Mouse (Mus musculus) urinary bladder, adult 2 months (tissue): ENCODE results near the gene Mef2c. TPM values are rescaled to one million over a fixed set of nuclear protein-coding genes. Genes with fewer than 3 reads are reported as not detected.

Source experiments
- DNase-seq: peaks from one replicate; pipeline ENCODE4 v3.0.0; 2022; ENCODE audit warnings: low spot score
- polyA plus RNA-seq: library from polyadenylated mRNA; depleted of rRNA; stranded (reverse); fragments of >200 nt; gene quantifications from 2 replicates; pipeline ENCODE4 v1.2.3, GENCODE M21; 2012

The Mef2c gene
- polyA plus RNA-seq, 1 experiment, result 12.2 TPM

DNA sequence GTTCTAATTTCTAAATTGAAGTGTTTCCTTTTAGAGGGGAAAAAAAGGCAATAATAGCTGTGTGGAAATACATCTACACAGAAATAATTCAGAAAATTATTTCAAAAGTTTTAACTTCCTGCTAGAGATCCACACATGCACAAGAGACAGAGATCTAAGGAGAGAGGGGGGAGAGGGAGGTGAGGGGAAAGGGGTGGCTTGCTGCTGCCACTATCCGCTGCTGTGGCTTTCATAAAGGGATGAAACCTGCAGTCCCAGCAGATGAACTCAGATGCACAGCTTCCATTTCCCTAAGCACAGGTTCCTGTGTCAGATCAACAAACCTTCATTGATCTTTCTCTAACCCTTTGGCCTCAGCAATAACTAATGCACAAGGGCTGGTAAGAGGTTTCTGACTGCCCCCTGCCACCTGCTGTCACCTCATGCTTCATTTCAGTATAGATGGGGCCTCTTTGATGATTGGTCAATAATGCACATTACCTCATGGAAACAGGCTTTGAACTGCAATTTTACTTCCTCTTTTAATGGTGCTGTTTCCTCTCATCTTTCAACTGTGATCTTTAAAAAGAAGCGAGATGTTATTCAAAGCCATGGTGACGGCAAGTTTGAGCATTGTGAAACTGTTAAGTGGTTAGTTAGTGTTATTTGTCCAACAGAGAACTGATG lies 105.2 kb downstream of the Mef2c start:
- no peak for DNase-seq

DNA sequence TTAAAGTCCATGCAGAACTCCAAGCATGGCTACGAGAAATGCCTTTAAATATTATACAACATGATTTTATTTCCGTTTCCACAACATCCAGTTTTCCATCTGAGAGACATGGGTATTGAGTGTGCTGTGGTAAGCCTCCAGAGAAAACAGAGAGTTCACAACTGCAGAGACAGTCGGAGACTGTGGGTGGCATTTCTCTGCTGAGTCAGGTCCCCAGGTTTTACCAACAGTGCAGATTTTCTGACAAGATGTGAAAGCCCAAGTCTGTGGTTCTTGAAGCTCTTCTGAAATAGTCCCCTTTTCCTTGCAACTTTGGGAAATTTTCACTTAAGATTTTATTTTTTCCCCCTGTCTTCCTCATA lies 105.7 kb downstream of the Mef2c start:
- DNase-seq, result no peak

DNA sequence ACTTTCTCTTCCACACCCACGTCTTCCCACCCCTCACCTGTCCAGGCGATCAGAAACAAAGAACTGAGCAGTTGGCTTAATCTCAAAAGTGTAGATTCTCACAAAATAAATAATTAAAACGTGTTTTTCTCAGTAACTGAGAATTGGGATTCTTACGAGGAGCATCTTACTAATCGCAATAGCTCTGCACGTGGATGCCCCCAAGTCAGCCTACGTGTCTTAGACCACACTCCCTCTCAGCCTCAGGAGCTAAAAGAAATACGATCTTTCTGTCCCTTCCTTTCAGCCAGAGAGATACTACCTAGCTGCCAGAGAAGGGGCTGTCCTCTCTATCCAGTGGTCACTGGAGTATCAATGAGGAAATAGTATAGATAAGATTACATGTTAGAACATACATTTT lies 106.3 kb downstream of the Mef2c start:
- no peak for DNase-seq

DNA sequence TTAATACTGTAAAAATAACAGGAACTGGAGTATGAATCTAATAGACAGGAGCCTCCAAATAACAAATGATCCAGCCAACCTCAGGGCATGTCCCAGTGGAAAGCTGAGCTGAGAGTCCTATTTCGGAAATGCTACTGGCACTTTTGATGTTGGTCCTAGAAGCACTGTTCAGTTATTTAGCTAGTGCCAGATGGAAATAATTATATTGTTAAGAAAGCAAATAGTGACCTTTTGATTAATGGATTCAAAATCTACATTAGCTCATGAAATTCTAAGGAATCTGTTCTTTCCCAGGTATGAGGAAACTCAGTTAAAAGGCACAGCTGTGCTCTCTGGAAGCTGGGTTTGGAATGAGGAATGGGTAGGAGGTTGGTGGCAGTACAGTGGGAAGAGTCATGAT lies 108.4 kb downstream of the Mef2c start:
- DNase-seq, result no peak

DNA sequence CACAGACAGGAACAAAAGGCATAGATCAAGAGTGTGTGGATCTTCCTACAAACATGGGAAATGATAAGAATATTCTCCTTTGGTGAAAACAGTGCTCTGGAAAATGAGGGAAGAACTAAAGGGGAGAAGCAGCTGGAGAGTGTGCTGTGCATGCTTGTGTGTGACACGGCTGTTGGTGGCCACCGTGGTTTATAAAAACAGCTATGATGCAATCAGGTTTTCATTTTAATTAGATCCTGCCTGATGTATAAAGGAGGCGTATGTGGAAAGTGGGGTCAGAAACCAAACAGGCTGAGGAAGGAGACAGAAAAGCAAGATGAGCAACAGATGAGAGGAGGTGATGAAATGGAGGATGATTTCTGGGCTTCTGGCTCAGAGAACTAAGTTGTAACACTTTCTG lies 112.0 kb downstream of the Mef2c start:
- DNase-seq, result no peak

DNA sequence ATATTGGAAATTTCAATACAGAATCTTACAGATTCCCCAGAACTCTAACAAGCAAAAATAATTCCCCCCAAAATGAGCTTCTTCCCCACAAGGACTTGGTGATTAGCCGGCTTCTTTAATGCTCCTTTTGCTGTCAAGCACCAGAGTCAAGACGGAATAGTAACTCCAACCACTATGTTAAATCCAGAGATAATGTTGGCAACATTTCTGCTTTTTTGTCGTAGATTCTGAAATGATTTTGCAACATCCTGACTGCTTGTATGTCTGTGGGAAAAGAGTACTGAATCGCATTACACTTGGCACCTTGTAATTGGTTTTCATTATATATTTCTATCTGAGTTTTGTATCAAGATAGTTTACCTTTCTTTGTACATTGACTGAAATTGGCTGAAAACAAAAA lies 120.8 kb downstream of the Mef2c start:
- no peak for DNase-seq

DNA sequence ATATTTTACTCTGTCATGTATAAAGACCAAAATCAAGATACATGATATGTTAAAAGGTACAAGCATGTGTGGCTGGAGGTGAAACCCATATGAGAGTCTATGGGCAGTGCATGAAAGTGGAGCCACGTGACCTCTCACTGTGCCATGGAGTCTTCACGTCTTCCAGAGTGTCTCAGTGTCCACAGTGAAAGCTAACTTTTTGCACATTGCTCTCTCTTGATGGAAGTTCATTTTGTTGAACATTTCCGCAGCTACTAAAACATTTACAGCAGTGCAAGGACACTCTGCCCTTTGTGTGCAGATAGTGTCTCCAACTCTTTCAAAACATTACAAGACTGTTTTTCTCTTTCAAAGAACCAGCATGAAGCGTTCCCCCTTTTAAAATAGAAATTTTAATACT lies 123.6 kb downstream of the Mef2c start:
- DNase-seq, result no peak

DNA sequence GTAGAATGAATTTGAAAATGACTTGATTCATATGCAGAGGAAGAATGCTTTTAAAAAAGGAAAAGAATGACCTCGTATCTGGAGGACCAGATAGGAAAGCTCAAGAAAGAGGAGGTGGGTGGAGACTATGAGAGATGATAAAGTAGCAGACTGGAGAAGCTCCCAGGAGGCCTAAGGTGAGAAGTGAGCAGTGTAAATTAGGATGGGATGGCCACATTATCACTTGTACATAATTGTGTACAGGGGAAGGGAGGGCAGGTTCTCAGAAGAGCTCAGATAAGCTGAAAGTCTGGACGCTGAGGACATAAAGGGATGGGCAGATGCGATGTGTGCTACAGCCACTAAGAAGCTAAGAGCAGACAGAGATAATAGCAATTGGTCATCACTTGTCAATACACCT lies 124.3 kb downstream of the Mef2c start:
- DNase-seq, result no peak

DNA sequence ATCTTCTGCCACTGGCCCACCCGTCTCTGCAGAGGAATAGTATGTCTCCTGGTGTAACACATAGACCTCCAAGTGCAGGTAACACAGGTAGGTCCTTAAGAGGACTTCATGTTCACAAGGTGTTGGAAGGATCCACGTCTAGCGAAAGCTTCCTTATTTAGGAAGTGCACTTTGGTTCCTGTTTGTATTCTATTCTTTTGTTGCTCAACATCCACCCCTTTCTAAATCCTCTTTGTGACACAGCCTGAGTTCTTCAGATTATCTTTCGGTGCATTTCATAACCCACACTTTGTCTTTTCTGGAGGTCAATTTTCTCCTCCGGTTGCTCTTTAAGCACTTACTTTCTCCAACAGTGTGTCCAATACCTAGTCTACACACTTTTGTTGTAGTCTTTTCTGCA lies 129.3 kb downstream of the Mef2c start:
- no peak for DNase-seq

DNA sequence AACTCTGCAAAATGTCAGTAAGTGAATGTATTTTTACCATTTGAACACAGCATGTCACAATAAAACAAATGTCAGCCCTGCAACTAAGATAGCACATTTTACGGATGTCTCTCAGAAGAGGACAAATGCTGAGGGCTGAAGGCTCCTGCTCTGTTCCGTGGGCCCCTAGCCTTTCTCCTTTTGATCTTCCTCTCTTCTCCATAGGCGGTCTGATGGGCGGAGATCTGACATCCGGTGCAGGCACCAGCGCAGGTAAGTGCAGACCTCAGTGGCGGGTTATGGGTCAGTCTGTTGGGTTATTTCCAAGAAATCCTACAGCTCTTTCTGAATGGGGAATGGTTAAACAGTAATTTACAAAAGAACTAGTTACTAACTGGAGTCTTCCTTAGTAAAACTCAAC lies 131.4 kb downstream of the Mef2c start:
- DNase-seq, result no peak

DNA sequence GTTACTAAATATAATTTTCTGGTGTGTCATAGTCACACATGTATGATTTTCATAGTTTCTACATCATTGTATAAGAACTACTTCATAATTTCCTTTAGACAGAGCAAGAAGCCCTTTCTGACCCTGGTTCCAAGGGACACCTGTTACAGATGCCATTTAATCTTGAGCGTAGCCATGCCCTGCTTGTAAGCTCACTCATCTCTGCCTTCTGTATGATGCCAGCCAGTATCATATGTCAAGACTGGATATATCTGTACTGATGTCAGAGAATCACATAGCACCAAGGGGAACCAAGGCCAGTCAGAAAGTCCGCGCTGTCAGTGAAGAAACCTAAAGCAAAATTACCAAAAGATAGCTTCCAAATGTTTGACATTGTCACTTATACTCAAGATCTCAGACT lies 133.8 kb downstream of the Mef2c start:
- no peak for DNase-seq

DNA sequence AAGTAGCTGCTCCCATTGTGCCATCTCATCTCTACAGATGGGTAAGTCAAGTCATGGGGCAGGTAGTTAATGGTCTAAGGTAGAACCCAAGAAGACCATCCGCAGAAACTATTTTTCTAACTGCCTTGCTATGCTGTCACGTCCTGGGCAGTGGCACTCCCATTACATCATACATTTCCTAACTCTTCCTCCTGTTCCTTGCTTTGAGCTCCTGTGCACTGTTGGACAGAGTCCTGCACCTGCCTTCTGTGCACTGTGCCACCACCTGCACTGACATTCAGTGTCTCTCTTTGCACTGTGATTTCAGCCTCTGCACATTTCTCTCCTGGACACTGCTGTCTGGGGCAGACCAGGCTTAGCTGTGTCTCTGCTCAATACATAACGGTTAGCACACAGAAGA lies 134.9 kb downstream of the Mef2c start:
- DNase-seq, result no peak

DNA sequence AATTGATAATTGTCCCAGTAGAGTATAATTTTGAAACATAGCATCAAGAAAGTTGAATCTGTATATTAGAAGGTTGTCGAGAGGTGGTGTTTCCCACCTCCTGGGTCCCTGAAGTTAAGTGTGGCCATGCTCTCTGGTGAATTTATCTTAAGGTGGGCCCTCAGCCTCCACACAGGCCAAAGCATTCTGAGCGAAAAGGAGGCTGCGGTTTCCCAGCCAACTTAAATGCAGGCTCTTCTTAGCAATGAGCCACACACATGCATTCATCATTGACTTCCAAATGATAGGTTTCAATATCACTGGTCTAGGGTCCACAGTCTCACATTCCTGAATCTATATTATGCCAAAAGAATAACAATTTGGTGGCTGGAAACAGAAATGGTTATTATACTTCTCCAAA lies 145.2 kb downstream of the Mef2c start:
- DNase-seq, result no peak

DNA sequence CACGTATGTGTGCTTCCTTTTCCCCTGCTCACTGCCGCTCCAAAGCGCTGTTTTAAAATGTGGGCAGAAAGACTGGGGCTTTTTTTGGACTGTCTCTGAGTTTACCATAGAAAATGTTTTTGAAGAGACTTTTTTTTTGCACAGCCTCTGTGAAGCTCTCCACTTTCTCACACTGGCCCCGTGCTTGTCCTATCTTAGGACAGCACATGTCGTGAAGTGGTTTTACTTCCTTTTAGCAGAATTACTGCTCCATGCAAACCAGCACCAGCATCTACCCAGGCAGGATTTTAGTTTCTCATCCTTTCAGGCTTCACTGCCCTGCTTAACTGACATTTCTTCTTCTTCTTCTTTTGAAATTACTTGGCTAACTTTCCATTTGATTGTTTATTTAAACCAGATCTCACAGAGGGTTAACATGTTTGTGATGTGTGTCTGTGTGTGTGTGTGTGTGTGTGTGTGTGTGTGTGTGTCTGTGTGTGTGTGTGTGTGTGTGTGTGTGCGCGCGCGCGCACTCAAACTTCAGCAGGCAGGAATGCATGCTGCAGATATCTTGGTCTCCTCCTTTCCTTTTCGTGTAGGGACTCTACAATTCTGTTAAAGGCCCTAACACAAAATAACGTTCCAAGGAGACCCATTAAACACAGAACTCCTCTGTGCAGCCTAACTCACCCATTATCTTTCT lies 146.1 kb downstream of the Mef2c start:
- DNase-seq, result no peak

DNA sequence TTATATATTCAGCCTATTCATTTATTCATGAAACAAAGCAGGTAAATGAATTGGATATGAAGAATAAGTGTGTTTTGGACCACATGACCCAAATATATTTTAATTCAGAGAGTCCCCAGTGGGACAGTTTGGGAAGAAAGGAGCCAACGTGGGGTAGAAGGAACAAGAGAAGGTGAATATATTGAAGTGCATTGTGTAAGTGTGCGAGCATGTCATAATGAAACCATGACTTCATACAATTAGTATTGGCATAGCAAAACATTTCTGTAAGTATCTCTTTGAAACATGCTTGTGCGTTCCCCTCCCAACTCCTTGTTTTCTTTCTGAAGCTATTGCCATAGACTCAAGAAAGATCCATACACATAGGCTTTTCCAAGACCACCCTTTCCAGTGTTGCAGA lies 147.0 kb downstream of the Mef2c start:
- no peak for DNase-seq

DNA sequence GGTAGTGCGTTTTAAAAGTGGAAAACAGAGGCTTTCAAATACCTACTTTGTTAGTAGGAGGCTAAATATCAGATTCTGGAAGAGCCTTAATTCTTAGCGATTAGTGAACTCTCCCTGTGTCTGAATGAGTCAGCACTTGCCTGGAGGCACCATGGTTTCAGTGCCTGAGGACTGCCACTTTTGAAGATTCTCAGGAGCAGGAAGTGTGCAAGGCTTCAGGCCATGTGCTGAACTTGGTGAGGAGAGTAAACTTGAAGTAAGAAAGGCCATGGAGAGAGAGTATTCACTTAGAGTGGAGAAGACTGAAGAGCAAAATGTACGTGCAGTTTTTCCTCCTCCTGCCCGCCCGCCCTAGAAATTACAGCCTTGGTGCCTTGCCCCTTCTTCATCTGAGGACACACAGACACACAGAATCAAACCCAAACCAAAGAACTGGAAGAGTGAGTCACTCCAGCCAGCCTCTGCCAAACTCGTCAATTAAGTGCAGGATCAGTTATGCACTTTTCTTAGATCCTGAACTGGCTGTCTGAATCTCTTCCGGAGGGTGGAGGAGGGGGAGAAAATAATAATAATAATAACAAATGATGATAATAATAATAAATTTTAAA lies 148.2 kb downstream of the Mef2c start:
- DNase-seq, result no peak

DNA sequence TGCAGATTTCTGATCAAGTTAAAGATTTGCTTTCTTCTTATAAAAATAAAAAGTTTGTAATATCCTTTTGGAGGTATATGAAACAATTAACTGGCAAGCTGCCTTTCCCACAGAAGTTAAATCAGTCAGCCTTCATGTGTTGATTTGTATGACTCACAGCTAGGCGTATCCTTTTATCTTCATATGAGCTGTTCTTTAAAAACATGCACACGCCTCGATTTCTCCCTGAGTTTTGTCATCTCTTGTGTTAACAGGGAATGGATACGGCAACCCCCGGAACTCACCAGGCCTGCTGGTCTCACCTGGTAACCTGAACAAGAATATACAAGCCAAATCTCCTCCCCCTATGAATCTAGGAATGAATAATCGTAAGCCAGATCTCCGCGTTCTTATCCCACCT lies 148.7 kb downstream of the Mef2c start:
- DNase-seq, result no peak

DNA sequence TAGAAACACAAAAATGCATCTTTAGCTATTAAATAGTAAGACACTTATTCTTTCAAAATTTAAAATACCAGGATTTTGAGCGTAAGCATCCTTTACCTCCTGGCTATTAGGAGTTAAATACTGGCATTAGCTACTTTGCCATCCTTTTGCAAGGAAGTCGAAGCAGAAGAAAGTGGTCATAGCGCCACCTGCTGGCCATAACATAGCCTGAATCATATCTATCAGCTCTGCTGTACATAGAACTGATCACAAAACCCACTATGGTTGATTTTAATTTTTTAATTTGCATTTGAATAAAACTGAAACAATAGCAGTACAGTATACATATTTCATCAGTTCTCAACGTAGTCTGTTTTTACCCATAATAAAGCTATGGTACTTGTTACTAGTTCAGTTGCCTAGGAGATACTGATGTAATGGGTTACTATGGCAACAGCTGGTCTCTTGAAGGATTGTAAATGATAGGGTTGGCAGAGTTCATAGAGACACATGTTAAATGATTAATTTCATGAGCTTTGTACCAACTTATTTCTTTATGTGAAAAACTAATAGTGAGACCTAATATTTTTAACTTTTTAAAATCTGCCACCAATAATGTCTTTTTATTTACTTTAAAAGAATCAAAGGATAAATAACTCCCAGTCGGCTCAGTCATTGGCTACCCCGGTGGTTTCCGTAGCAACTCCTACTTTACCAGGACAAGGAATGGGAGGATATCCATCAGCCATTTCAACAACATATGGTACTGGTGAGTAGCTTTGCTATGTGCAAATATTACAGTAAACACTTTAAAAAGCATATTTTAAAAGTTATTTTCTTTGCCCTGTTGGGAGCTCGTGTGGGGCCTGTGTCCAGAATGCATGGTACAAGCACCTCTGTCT lies 151.3 kb downstream of the Mef2c start:
- peak; percentile 51 for DNase-seq

DNA sequence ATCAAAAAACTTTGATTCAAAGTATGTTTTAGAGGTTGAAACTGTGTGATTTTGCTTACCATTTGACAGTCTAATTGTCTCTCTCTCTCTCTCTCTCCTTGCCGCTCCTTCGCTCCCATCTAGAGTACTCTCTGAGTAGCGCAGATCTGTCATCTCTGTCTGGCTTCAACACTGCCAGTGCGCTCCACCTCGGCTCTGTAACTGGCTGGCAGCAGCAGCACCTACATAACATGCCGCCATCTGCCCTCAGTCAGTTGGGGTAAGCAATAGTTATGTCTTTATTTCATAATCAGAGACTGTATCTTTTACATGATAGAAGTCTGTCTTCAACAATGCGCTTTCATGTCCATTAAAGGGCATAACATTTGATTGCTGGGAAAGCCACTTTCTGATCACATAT lies 152.3 kb downstream of the Mef2c start:
- no peak for DNase-seq

DNA sequence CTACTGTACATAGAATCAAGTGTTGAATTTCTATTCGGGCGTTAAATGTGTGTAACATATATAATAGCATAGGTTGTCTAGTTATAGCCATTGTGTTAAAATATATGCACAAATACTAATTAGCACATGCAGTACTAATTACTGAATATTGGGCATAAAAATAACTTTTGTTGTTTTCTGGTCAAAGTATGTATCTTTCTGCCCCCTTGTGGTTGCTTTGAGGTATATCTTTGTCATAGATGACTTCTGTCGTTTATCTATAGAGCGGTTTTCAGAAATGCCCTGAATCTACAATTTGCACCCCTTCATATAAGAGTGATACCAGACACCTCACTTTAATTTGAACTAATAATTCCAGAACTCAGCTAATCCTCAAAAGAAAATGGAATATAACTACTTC lies 152.9 kb downstream of the Mef2c start:
- no peak for DNase-seq

DNA sequence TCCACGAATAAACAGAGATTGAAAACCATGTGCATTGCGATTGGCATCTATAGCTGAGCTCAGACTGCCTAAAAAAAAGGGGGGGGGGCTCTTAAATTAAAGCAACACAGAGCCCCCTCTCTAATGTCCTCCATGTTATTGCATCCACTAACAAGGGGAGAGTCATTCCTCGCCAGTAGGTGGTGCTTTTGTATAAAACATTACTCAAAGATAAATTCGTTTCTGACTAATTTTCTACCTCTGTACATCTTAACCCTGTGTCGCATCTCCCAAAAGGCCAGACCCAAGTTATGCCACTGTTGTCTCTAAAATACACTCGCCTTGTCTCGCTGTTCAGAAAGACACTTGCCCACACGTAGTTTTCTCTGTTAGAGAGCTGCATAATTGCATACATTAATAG lies 156.9 kb downstream of the Mef2c start:
- no peak for DNase-seq

DNA sequence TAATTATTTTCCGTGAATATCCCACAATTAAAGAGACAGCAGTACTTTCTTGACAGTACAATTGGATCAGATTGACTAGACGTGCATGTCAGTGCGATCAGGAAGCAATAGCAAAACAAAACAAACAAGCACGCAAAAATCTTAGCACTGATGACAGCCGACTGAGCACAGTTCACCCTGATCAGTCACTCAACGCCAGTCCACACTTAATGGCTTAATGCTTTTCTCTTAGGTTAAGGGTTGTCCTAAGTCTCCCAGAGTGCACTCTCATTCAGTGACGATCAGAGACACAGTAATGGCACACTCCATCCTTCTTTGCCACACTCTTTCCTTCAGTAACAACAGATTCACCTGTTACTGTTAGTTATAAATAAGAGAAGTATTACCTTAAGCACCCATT lies 157.3 kb downstream of the Mef2c start:
- DNase-seq, result no peak

DNA sequence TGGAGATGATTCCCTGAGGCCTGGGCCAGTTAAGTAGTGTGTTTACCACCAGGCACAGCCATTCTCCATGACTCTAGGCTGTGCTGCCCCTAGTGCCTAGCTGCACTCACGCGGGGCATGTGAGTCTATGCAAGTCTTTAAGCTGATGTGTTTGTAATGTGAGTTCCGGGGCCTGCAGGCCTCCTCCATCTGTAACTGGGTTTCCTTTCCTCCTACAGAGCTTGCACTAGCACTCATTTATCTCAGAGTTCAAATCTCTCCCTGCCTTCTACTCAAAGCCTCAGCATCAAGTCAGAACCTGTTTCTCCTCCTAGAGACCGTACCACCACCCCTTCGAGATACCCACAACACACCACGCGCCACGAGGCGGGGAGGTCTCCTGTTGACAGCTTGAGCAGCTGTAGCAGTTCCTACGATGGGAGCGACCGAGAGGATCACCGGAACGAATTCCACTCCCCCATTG lies 158.3 kb downstream of the Mef2c start:
- no peak for DNase-seq
